14 mouse cellular contexts compared by ENCODE assay signal in genomic region chr9:121212322-121212721, GRCm38 (mm10).
DNase-seq lines count a peak whose midpoint lies in the region; ATAC-seq and TF ChIP-seq lines count a peak whose summit lies in the region.
"Had no signal": no experiment of that assay in that cellular context is flagged by ENCODE, and none has a peak within 500 bp of the region (broad histone marks: within the 10 kb centered on the region; RNA-seq: fewer than 3 reads in every experiment).

No protein-coding gene starts in this region.

- intact Hi-C loops in gastrocnemius, adult 2 months (cut with DNase I): no loop called here
- intact Hi-C loops in gastrocnemius, postnatal 14 days (cut with DNase I; ENCODE audit: low total_unique reads): loop anchor here (10.0 kb wide), 1 partner anchor 618 kb away; no protein-coding TSS in a partner anchor

- no peaks in the 10 kb centered on the region for H3K4me1 ChIP-seq in lung, postnatal 0 days (ENCODE audit: insufficient read depth, low read depth, low read length)
- H3K4me1 ChIP-seq in ES-E14 (ENCODE audit: control insufficient read depth in 2 of 2, insufficient read depth in 2 of 2, low read length in 2 of 2, poor library complexity in 1 of 2): peaks cover 0 to 4% of the 10 kb centered on the region in 2 experiments; a peak in 1 of 4 replicates
- H3K4me1 ChIP-seq: embryonic facial prominence, embryonic 13.5 days; limb, embryonic 15.5 days had no signal

- H3K4me3 ChIP-seq in gastrocnemius, adult 2 months: no peak overlapping the region
- no peak overlapping the region for H3K4me3 ChIP-seq in lung, postnatal 0 days (ENCODE audit: low read depth, low read length)
- H3K4me3 ChIP-seq in ES-E14 (ENCODE audit: insufficient read depth in 1 of 2, low read depth in 1 of 2, low read length in 2 of 2, poor library complexity in 1 of 2, severe bottlenecking in 1 of 2): no peak overlapping the region
- H3K4me3 ChIP-seq: embryonic facial prominence, embryonic 13.5 days; limb, embryonic 15.5 days had no signal

- no peak for TF ChIP-seq EP300 in lung, postnatal 0 days (IDR thresholded peaks at IDR 0.05)

- H3K27ac ChIP-seq in gastrocnemius, adult 2 months: no peak overlapping the region
- H3K27ac ChIP-seq in lung, postnatal 0 days (ENCODE audit: low read length): no peak overlapping the region
- no peak overlapping the region for H3K27ac ChIP-seq in ES-E14 (ENCODE audit: insufficient read depth, low read depth, low read length, poor library complexity, severe bottlenecking)
- H3K27ac ChIP-seq: embryonic facial prominence, embryonic 13.5 days; limb, embryonic 15.5 days had no signal

- H3K9me3 ChIP-seq in lung, postnatal 0 days (ENCODE audit: low read length): no peaks in the 10 kb centered on the region
- no peaks in the 10 kb centered on the region for H3K9me3 ChIP-seq in ES-E14 (ENCODE audit: control insufficient read depth, insufficient read depth, low read depth, low read length)
- H3K9me3 ChIP-seq: limb, embryonic 15.5 days had no signal

- no peak overlapping the region for H3K4me2 ChIP-seq in lung, postnatal 0 days (replicated peaks; ENCODE audit: low read depth, low read length)
- H3K4me2 ChIP-seq: embryonic facial prominence, embryonic 13.5 days; limb, embryonic 15.5 days had no signal

- H3K27me3 ChIP-seq in lung, postnatal 0 days (replicated peaks; ENCODE audit: insufficient read depth, low read length): no peaks in the 10 kb centered on the region
- H3K27me3 ChIP-seq: embryonic facial prominence, embryonic 13.5 days; limb, embryonic 15.5 days had no signal

- no peaks in the 10 kb centered on the region for H3K36me3 ChIP-seq in lung, postnatal 0 days (ENCODE audit: insufficient read depth, low read length)
- no peaks in the 10 kb centered on the region for H3K36me3 ChIP-seq in ES-E14 (ENCODE audit: control insufficient read depth, insufficient read depth, low read length, poor library complexity, severe bottlenecking)

- 59% methylated on average over 3 of the region's 3 CpGs for WGBS in lung, postnatal 0 days

- TF ChIP-seq CTCF in gastrocnemius, adult 2 months (IDR thresholded peaks at IDR 0.05): peak; percentile 30; the same call in 1 of the 2 replicates
- peak; percentile 27 for TF ChIP-seq CTCF in lung, postnatal 0 days (IDR thresholded peaks at IDR 0.05)

- no peak for DNase-seq in gastrocnemius, adult 2 months
- DNase-seq in gastrocnemius, postnatal 14 days: no peak
- no peak for DNase-seq in lung, postnatal 0 days (ENCODE audit: low spot score)
- DNase-seq in lung, postnatal 25 days (ENCODE audit: low spot score): no peak
- peak; percentile 42 for DNase-seq in ES-E14 (ENCODE audit: low read depth, low spot score)
- peak; percentile 12 for DNase-seq in naive thymus-derived CD4-positive, alpha-beta T cell, adult 2 months (ENCODE audit: low read depth)
- no peak for DNase-seq in cerebellum, adult 9-10 months
- no peak for DNase-seq in spleen, postnatal 36 days (ENCODE audit: low spot score in 2 of 2)
- DNase-seq: cerebellum, adult 9-11 months; heart, postnatal 14 days; kidney, adult 11 months had no signal

- in situ Hi-C loops in ES-E14 (cut with MboI; ENCODE audit: low sequenced_read_pairs in 2 of 2, unreplicated experiment in 2 of 2): no loop called here

- no peak for ATAC-seq in lung, postnatal 0 days
- ATAC-seq: forebrain, embryonic 16.5 days had no signal

- no peak overlapping the region for H3K9ac ChIP-seq in lung, postnatal 0 days (replicated peaks; ENCODE audit: low read depth)
- no peak overlapping the region for H3K9ac ChIP-seq in ES-E14 (ENCODE audit: insufficient read depth, low read depth, low read length, poor library complexity, severe bottlenecking)
- H3K9ac ChIP-seq: embryonic facial prominence, embryonic 13.5 days; limb, embryonic 15.5 days had no signal

TF ChIP-seq in ES-E14, 5 proteins besides CTCF, POLR2A, EP300 and RAD21:
- no peak for TF ChIP-seq HCFC1 (IDR thresholded peaks at IDR 0.05; ENCODE audit: borderline replicate concordance, insufficient read depth, low read length)
- TF ChIP-seq ZNF384 (IDR thresholded peaks at IDR 0.05; ENCODE audit: low read depth, low read length): no peak
- no peak for TF ChIP-seq MAFK (IDR thresholded peaks at IDR 0.05; ENCODE audit: insufficient read depth, low read depth, low read length)
- TF ChIP-seq CHD2 (IDR thresholded peaks at IDR 0.05; ENCODE audit: low read depth, low read length): no peak
- no peak for TF ChIP-seq ZC3H11A (IDR thresholded peaks at IDR 0.05; ENCODE audit: borderline replicate concordance, low read depth, low read length)

Comparison
In these comparisons a context has a peak if more than half of its experiments do, and no peak if none do; other contexts are left out.
1. DNase-seq: peak in ES-E14 (single experiment) and naive thymus-derived CD4-positive, alpha-beta T cell, adult 2 months (single experiment); none in gastrocnemius, adult 2 months (single experiment), gastrocnemius, postnatal 14 days (single experiment), lung, postnatal 0 days (single experiment), lung, postnatal 25 days (single experiment), cerebellum, adult 9-10 months (single experiment) and spleen, postnatal 36 days (0 of 2).